Mouse (Mus musculus) CH12F3 (cell line): Measurements from ENCODE around the gene Ifi203.
"Not testable (repeated sequence)": the region's sequence is repeated elsewhere in the genome, so short reads cannot be mapped to it uniquely, and the experiment has no call there.

Source experiments
- in situ Hi-C: fragments of 300-500 bp; cut with MboI; formaldehyde crosslinking; loops from 2 replicates; pipeline ENCODE4 v1.14.3; 2020; ENCODE audit warnings: low sequenced_read_pairs

Gene Ifi203

GRCm38 (mm10) chr1:173889741-173890140 lies 52.7 kb downstream of the Ifi203 start:
- in situ Hi-C loops: not testable (repeated sequence)

DNA sequence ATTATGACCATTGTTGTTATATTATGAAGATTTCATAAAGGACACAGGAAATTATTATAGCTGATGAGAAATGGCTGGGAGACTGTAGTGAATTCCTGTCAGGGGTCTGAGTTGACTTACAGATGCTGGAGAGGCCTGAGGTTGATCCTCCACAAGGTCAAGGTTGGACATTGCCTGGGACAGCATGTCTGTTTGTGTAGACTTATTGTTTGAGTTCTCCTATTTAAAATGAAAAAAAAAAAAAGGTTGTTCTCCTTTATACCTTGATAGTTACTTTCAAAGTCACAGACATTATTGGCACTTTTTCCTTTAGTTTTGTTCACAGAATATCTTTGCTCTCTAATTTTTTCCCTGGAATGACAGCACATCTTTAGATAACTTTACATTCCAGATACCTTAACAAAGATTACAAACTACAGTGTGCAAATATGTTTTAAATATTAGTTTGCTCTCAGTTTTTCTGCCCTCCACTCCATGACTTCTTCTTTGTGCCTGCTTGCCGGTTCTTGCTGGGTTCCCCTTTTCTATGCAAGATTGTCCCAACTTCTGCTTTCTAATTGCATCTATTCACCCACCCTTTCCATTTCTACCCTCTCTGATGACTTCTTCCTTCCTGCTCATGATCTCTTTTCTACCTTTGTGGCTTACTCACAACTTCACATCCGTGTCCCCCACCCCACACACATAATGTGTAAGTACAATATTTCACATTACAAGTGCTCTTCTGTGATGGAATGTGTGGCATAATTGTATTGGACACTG lies 55.3 kb downstream of the Ifi203 start:
- in situ Hi-C loops: not testable (repeated sequence)

- in situ Hi-C loops: not testable (repeated sequence)
These were observed 62.3 kb downstream of the Ifi203 start for GRCm38 (mm10) chr1:173880004-173880666.

DNA sequence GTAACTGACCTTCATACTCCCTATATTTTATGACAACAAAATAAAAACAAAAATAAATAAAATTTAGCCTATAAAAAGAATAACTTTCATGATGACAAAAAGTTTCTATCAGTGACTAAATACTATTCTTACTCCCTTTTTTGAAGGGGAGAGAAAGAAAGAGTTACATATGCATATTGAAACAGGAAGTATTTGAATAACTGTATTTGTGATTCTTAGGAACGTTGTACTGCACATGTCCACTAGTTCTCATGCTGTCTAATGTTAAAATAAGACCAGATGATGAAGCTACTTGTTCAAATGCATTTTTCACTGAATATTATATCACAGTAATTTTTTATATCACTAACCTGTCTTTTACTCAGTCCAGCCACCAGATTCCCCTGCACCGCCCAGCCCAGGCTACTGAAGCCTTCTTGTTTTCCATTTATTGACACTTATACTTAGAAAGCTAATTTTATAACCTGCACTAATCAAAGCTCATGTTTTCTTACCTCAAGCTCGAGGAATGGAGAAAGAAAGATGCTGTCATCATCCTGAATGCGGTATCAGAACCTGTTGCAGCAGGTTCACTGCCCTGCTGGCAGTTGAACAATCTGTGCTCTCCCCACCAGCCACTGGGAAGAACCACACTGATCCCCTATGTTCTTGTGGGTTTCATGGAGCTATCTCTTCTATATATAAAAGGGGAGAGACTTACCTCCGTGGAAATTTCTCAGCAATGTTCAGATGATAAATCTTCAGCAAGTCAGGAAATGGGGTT lies 63.1 kb downstream of the Ifi203 start:
- in situ Hi-C loops: not testable (repeated sequence)

GRCm38 (mm10) chr1:173878264-173878663 lies 64.2 kb downstream of the Ifi203 start:
- in situ Hi-C loops: not testable (repeated sequence)

DNA sequence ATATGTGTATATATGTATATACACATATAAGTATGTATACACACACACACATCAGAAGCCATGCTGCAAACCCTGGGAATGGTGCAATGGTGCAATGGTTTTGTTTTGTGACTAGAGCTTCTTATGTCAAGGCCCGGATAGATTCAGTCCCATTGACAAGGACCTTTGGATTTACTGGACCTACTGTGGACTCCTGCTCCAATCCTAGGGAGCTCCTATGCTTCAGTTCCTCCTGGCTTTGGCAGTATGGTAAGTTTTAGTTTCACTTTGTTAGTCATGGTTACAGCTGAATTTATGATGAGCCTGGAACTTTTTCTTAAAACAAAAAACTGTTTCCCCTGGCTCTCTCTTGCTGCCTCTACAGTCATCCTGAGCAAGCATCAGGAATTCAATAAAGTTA lies 65.3 kb downstream of the Ifi203 start:
- in situ Hi-C loops: not testable (repeated sequence)
